Mouse (Mus musculus) heart, embryonic 15.5 days (tissue): ENCODE data around the gene Sgsm2. TPM values are rescaled to one million over a fixed set of nuclear protein-coding genes. Genes with fewer than 3 reads are reported as not detected.
A peak's percentile ranks its signal among the peaks of the same experiment; 100 is the strongest.

ENCODE experiments used
- ATAC-seq: fragments of 200-750 bp; cut with Nextera tagmentation; replicated peaks from 2 replicates; pipeline ENCODE4 v1.8.0; 2017; ENCODE audit warnings: low read depth, moderate TSS enrichment; ENCODE audit not compliant: insufficient number of reproducible peaks, insufficient read depth, low FRiP score
- H3K27ac ChIP-seq: fragments of 300-500 bp; sonication (generic); 2 replicates; pipeline ENCODE4 v1.5.1; 2015; ENCODE audit warnings: mild to moderate bottlenecking, inconsistent platforms
- H3K27me3 ChIP-seq: fragments of 300-500 bp; sonication (generic); 2 replicates; pipeline ENCODE4 v1.6.1; 2015; ENCODE audit warnings: inconsistent platforms
- H3K36me3 ChIP-seq: fragments of 300-500 bp; sonication (generic); 2 replicates; pipeline ENCODE4 v1.6.1; 2015; ENCODE audit warnings: mild to moderate bottlenecking, inconsistent platforms
- H3K4me1 ChIP-seq: fragments of 300-500 bp; sonication (generic); replicated peaks from 2 replicates; pipeline ENCODE4 v1.6.1; 2015; ENCODE audit warnings: inconsistent platforms
- H3K4me2 ChIP-seq: fragments of 300-500 bp; sonication (generic); 2 replicates; pipeline ENCODE4 v1.6.1; 2015; ENCODE audit warnings: inconsistent platforms, mild to moderate bottlenecking, moderate library complexity
- H3K4me3 ChIP-seq: fragments of 300-500 bp; sonication (generic); 2 replicates; pipeline ENCODE4 v1.5.1; 2015; ENCODE audit warnings: mild to moderate bottlenecking, inconsistent platforms
- H3K9ac ChIP-seq: fragments of 300-500 bp; sonication (generic); 2 replicates; pipeline ENCODE4 v1.6.1; 2015; ENCODE audit warnings: mild to moderate bottlenecking, inconsistent platforms
- H3K9me3 ChIP-seq: fragments of 300-500 bp; sonication (generic); replicated peaks from 2 replicates; pipeline ENCODE4 v1.6.1; 2016; ENCODE audit warnings: inconsistent platforms
- WGBS: fragments of 180-500 bp; shearing (Covaris S2); methylation state at CpG from one replicate; pipeline ENCODE4 v1.1.7; 2015; ENCODE audit warnings: mixed read lengths; 5-methylcytosine and 5-hydroxymethylcytosine counted together
- polyA plus RNA-seq: library from polyadenylated mRNA; unstranded; fragments of >200 nt; fragmentation: Nextera tagmentation; extraction: Ambion mirVana; gene quantifications from 2 replicates; pipeline ENCODE4 v1.2.1, GENCODE M21; 2015

Gene Sgsm2
- polyA plus RNA-seq, 1 experiment from 2014 or later = 3.5 TPM

DNA sequence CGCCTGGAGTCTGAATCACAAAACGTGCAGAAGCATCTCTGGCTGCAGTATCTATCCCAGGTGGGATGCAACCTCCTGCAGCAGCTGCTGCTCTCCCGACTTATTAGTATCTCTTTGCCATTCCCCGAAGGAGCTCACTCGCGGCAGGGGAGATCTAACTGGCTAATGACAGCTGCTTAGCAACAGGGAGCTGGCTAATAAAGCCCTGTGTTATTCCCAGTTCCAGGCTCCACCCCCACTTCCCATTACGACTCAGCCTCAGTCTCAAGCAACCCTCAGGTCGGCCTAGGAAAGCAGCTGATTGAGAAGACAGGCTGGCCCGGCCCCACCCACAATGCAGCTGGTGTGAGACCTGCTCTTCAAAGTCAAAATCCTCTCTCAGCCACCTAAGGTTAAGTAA, 20.1 kb downstream of the Sgsm2 start:
- H3K4me2 ChIP-seq = peak overlapping the region; percentile 32; the same call in 1 of the 2 replicates
- H3K4me3 ChIP-seq = no peak overlapping the region
- H3K4me1 ChIP-seq = peaks cover 11% of the 10 kb centered on the region
- 9% methylated on average over 9 of the region's 9 CpGs for WGBS
- H3K9me3 ChIP-seq = no peaks in the 10 kb centered on the region
- H3K27me3 ChIP-seq = no peaks in the 10 kb centered on the region
- no peak overlapping the region for H3K27ac ChIP-seq
- ATAC-seq = peak; percentile 35; the same call in 1 of the 2 replicates
- H3K36me3 ChIP-seq = no peaks in the 10 kb centered on the region
- H3K9ac ChIP-seq = no peak overlapping the region

GRCm38 (mm10) chr11:74874630-74875029, 22.2 kb downstream of the Sgsm2 start:
- H3K4me2 ChIP-seq = no peak overlapping the region
- H3K4me1 ChIP-seq = peaks cover 17% of the 10 kb centered on the region
- no peaks in the 10 kb centered on the region for H3K9me3 ChIP-seq
- H3K27me3 ChIP-seq = no peaks in the 10 kb centered on the region
- H3K4me3 ChIP-seq = no peak overlapping the region
- H3K36me3 ChIP-seq = no peaks in the 10 kb centered on the region
- H3K27ac ChIP-seq = no peak overlapping the region
- WGBS = 81% methylated on average over 3 of the region's 3 CpGs
- H3K9ac ChIP-seq = no peak overlapping the region
- ATAC-seq = no peak

DNA sequence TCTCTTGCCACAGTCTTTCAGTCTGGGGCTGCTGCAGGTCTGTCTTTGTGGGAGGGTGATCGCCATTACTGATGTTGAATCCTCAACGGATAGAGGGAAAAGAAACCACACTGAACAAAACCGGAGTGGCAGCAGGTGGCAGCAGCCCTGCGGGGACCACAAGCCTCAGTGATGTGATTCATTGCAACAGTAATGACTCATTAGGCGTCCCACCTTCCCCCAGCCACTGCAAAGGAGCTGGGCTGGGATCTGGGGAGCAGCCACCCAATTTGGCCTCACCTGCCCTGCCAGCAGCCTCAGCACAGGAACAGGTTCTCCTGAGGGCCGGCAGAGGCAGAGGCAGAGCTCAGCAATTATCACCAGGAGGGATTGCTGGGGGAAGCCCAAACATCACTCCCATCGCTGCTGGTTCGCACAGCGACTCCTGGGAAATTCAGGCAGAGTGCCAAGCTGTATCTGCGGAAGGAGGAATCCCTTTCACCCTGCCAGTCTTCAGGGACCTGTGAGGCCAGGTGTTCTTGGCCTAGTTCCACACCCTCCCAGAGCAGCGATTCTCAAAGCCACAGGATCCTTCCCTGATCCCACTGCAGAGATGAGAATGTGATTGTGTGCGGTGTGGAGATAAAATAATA, 25.8 kb downstream of the Sgsm2 start:
- Histone ChIP-seq H3K9me3 (no peaks in the 10 kb centered on the region), H3K27ac (0 out of 2 replicates have a peak overlapping the region, but pooled peaks have one; percentile 12), H3K4me1 (peaks cover 11% of the 10 kb centered on the region), H3K27me3 (no peaks in the 10 kb centered on the region), H3K36me3 (no peaks in the 10 kb centered on the region), H3K9ac (no peak overlapping the region), H3K4me2 (no peak overlapping the region), H3K4me3 (no peak overlapping the region)
- WGBS = 23% methylated on average over 12 of the region's 12 CpGs
- ATAC-seq = no peak; the same call in 1 of the 2 replicates

GRCm38 (mm10) chr11:74870544-74870943, 26.3 kb downstream of the Sgsm2 start:
- no peak overlapping the region for H3K9ac ChIP-seq
- H3K27ac ChIP-seq = no peak overlapping the region
- H3K4me3 ChIP-seq = no peak overlapping the region
- H3K27me3 ChIP-seq = no peaks in the 10 kb centered on the region
- ATAC-seq = no peak
- peaks cover 11% of the 10 kb centered on the region for H3K4me1 ChIP-seq
- H3K36me3 ChIP-seq = no peaks in the 10 kb centered on the region
- H3K4me2 ChIP-seq = no peak overlapping the region
- WGBS = 65% methylated on average over 4 of the region's 4 CpGs
- no peaks in the 10 kb centered on the region for H3K9me3 ChIP-seq

DNA sequence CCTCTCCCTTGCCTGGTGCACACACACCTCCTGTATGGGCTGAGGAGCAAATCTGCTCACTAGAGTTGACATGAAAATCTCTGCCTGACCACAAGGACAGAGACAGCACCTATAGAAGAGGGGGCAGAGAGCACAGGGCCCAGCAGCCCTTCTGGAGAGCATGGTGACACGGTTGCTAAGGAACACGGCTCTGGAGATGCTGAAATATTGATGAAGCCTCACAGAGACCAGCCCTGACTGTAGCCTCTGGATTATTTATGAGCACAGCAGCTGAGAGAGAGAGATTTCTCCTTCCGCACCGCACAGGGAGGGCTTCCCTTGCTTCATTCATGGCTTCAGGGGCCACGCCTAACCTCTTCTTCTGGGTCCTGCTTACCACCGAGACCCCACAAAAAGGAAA, 27.3 kb downstream of the Sgsm2 start:
- Histone ChIP-seq H3K27me3 (no peaks in the 10 kb centered on the region), H3K4me3 (no peak overlapping the region), H3K4me2 (no peak overlapping the region), H3K9me3 (no peaks in the 10 kb centered on the region), H3K27ac (no peak overlapping the region), H3K4me1 (peaks cover 17% of the 10 kb centered on the region), H3K9ac (no peak overlapping the region), H3K36me3 (no peaks in the 10 kb centered on the region)
- WGBS = 84% methylated on average over 6 of the region's 6 CpGs
- ATAC-seq = no peak

DNA sequence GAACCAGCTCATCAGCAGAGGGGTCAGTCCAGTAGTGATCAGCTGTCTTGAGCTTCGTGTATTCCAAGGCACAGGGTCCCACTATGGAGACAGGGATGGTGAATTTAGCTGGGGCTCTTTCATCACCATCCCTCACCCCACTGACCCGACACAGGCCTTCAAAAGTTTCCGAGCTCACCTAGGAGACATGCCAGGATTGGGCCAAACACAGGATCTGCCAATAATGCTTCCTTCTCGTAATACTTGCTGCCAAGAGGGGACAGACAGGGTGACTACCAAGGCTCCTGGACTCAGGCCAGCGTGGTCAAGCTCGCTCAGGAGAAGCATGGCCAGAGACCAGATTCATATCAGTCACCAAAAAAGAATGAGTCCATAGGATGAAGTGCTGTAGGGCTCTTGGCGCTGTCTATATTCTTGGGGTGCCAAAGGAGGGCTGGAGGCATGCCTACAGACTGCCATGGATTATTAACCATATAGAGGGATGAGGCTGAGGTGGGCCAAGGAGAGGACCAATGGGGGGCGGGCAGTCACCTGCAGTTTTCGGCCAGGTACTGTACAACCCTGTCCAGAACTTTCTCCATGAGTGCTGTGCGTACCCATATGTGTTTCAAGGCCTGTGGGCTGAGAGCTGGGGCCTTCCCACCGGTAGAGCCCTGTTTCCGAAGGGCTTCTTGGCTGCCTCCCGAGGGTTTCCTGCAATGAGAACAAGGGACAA, 28.7 kb downstream of the Sgsm2 start:
- Histone ChIP-seq H3K27me3 (no peaks in the 10 kb centered on the region), H3K27ac (no peak overlapping the region), H3K9ac (no peak overlapping the region), H3K36me3 (no peaks in the 10 kb centered on the region), H3K4me3 (no peak overlapping the region), H3K4me2 (no peak overlapping the region), H3K4me1 (peaks cover 31% of the 10 kb centered on the region), H3K9me3 (no peaks in the 10 kb centered on the region)
- 86% methylated on average over 13 of the region's 13 CpGs for WGBS
- ATAC-seq = no peak

DNA sequence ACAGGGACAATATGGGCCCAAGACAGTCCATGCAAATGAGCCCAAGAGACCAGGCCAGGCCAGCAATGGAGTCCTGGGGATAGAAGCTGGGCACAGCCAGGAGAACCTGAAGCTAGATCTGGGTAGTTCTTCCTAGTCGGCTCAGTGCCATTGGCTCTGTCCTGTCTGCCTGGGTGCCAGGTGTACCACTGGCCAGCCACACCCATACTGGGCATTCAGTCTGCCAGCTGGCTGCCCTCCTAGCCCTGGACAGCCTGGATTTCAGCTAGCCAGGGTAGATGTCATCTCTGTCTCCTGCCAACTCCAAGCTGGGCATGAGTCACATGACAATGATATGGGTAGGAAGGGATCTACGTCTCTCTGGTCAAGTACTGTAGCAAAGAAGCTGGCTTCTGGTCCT, 29.7 kb downstream of the Sgsm2 start:
- Histone ChIP-seq H3K36me3 (no peaks in the 10 kb centered on the region), H3K4me3 (no peak overlapping the region), H3K9ac (no peak overlapping the region), H3K27ac (peak overlapping the region; percentile 51; the same call in 1 of the 2 replicates), H3K4me1 (peaks cover 33% of the 10 kb centered on the region), H3K27me3 (no peaks in the 10 kb centered on the region), H3K9me3 (no peaks in the 10 kb centered on the region), H3K4me2 (no peak overlapping the region)
- 75% methylated on average over 2 of the region's 2 CpGs for WGBS
- no peak for ATAC-seq

DNA sequence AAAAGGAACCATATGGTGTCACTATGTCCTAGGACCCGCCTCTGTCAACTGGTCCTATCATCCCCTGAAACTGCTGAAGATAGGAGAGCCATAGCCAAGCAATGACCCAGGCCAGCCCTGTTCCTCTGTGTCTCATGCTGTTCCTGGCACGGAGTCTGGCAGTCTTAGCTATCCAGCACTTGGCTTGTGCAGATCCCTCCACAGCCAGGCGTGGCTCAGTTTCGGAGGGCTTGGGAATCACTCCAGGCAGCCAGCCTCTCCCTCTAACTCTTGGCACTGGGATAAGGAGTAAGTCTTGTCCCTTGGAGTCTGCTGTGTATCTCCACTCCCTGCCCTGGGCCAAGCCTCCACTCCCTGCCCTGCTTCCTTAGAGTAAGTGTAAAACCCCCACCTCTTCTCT, 30.2 kb downstream of the Sgsm2 start:
- 0 out of 2 replicates have a peak, but pooled peaks have one; percentile 25 for ATAC-seq
- Histone ChIP-seq H3K9ac (no peak overlapping the region), H3K4me3 (no peak overlapping the region), H3K36me3 (no peaks in the 10 kb centered on the region), H3K27ac (peak overlapping the region; percentile 51; the same call in 1 of the 2 replicates), H3K9me3 (no peaks in the 10 kb centered on the region), H3K4me1 (peaks cover 33% of the 10 kb centered on the region), H3K27me3 (no peaks in the 10 kb centered on the region), H3K4me2 (no peak overlapping the region)
- WGBS = 66% methylated on average over 4 of the region's 4 CpGs

GRCm38 (mm10) chr11:74865252-74865651, 31.6 kb downstream of the Sgsm2 start:
- Histone ChIP-seq H3K27me3 (no peaks in the 10 kb centered on the region), H3K9ac (no peak overlapping the region), H3K36me3 (no peaks in the 10 kb centered on the region), H3K9me3 (no peaks in the 10 kb centered on the region), H3K4me2 (no peak overlapping the region), H3K27ac (no peak overlapping the region), H3K4me3 (no peak overlapping the region), H3K4me1 (peaks cover 25% of the 10 kb centered on the region)
- ATAC-seq = no peak
- WGBS = 82% methylated on average over 9 of the region's 9 CpGs

DNA sequence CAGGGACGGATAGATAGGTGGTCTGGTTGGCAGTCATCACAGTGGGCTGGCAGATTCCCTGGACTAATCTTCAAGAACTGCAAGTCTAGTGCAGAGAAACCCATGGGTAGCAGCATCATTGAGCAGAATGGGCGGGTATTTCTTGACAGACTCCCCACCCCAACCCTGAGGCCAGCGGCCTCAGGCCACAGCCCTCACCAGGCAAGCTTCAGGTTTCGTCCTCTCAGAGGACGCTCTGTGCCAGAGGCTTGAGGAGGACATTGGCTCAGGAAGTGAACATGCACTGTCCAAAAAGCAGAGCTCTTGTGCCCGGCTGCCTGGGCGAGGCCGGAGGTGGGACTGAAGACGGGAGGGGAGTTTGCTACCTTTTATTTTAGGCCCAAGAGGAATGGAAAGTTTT, 32.4 kb downstream of the Sgsm2 start:
- Histone ChIP-seq H3K9ac (no peak overlapping the region), H3K4me1 (peaks cover 25% of the 10 kb centered on the region), H3K4me2 (no peak overlapping the region), H3K27ac (0 out of 2 replicates have a peak overlapping the region, but pooled peaks have one; percentile 11), H3K4me3 (no peak overlapping the region), H3K9me3 (no peaks in the 10 kb centered on the region), H3K27me3 (no peaks in the 10 kb centered on the region), H3K36me3 (no peaks in the 10 kb centered on the region)
- ATAC-seq = no peak
- 75% methylated on average over 9 of the region's 9 CpGs for WGBS

DNA sequence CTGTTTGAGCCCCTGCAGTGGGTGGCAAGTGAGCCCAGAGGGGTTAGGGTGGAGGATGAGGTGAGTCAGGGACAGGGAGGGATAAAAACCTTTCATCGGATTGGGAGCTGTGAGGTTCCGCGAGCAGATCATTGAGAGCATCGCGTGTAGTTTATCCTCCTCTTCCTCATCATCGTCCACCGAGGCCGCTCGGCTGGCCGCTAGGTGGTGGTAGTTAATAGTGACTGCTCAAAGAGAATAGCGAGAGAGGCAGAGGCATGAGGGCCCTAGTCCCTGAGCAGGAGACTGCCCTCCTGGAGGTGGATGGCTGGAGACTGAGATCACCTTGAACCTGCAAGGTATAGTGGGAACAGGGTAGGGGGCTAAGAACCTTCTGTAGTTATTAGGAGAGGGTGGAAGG, 33.4 kb downstream of the Sgsm2 start:
- Histone ChIP-seq H3K4me1 (peaks cover 25% of the 10 kb centered on the region), H3K36me3 (no peaks in the 10 kb centered on the region), H3K9me3 (no peaks in the 10 kb centered on the region), H3K4me3 (no peak overlapping the region), H3K4me2 (no peak overlapping the region), H3K9ac (no peak overlapping the region), H3K27me3 (no peaks in the 10 kb centered on the region), H3K27ac (no peak overlapping the region)
- ATAC-seq = no peak
- WGBS = 26% methylated on average over 11 of the region's 11 CpGs

DNA sequence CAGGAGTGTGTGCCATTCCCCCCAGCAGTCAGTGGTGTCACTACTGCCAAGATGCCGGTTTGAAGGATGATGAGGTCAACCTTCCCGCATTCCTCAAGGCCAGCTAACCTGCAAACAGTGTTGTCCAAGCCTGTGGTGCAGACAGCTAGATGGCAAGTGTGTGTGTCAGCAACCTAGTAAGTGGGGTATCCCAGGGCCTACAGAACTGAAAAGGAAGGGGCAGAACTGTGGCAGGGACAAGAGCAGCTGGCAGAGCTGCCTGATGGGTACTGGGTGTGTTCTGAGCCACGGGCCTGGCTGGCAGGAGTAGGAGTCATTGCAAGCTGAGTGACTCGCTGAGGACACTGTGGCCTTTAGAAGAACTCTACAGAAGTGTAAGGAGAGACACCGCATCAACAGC, 34.7 kb downstream of the Sgsm2 start:
- ATAC-seq = no peak
- Histone ChIP-seq H3K4me1 (peaks cover 31% of the 10 kb centered on the region), H3K27ac (no peak overlapping the region), H3K9ac (no peak overlapping the region), H3K27me3 (no peaks in the 10 kb centered on the region), H3K36me3 (no peaks in the 10 kb centered on the region), H3K4me3 (no peak overlapping the region), H3K4me2 (no peak overlapping the region), H3K9me3 (no peaks in the 10 kb centered on the region)
- WGBS = 57% methylated on average over 5 of the region's 5 CpGs
